In genomic region chr9:102675922-102676321, GRCm38 (mm10) we compare ENCODE assay signal across 28 mouse cellular contexts. TPM values are rescaled to one million over a fixed set of nuclear protein-coding genes. Genes with fewer than 3 reads are reported as not detected.
A peak's percentile ranks its signal among the peaks of the same experiment; 100 is the strongest.
DNase-seq lines count a peak whose midpoint lies in the region; ATAC-seq lines count a peak whose summit lies in the region.
"Had no signal": no experiment of that assay in that cellular context is flagged by ENCODE, and none has a peak within 500 bp of the region (broad histone marks: within the 10 kb centered on the region; RNA-seq: fewer than 3 reads in every experiment).

No protein-coding gene starts in this region.

- H3K27ac ChIP-seq in forebrain, embryonic 10.5 days: peak overlapping the region; percentile 13; the same call in 1 of the 2 replicates
- H3K27ac ChIP-seq in forebrain, embryonic 16.5 days (ENCODE audit: low read length): no peak overlapping the region
- H3K27ac ChIP-seq in intestine, embryonic 16.5 days (ENCODE audit: low read length): no peak overlapping the region
- no peak overlapping the region for H3K27ac ChIP-seq in stomach, embryonic 16.5 days (ENCODE audit: low read length)
- H3K27ac ChIP-seq: embryonic facial prominence, embryonic 13.5 days; embryonic facial prominence, embryonic 15.5 days; forebrain, embryonic 13.5 days; forebrain, embryonic 15.5 days had no signal

- ATAC-seq in forebrain, embryonic 16.5 days: no peak
- ATAC-seq in intestine, embryonic 16.5 days: peak; percentile 58
- peak; percentile 25; the same call in 1 of the 2 replicates for ATAC-seq in stomach, embryonic 16.5 days (ENCODE audit: insufficient read depth, low FRiP score)
- no peak for ATAC-seq in granulocyte monocyte progenitor cell, adult 5-6 weeks (replicated peaks; ENCODE audit: poor library complexity, severe bottlenecking)
- ATAC-seq: CD4-positive, CD25-positive, alpha-beta regulatory T cell, adult 4 months; forebrain, embryonic 13.5 days; forebrain, embryonic 15.5 days; Patski had no signal

- no peak overlapping the region for H3K4me2 ChIP-seq in forebrain, embryonic 16.5 days (ENCODE audit: low read length)
- no peak overlapping the region for H3K4me2 ChIP-seq in intestine, embryonic 16.5 days (ENCODE audit: low read depth, low read length)
- no peak overlapping the region for H3K4me2 ChIP-seq in stomach, embryonic 16.5 days (ENCODE audit: low read depth, low read length)
- H3K4me2 ChIP-seq: embryonic facial prominence, embryonic 13.5 days; embryonic facial prominence, embryonic 15.5 days; forebrain, embryonic 13.5 days; forebrain, embryonic 15.5 days had no signal

- no peaks in the 10 kb centered on the region for H3K27me3 ChIP-seq in forebrain, embryonic 10.5 days (ENCODE audit: poor library complexity, severe bottlenecking)
- H3K27me3 ChIP-seq in forebrain, embryonic 16.5 days (replicated peaks; ENCODE audit: control insufficient read depth, insufficient read depth, low read length): no peaks in the 10 kb centered on the region
- no peaks in the 10 kb centered on the region for H3K27me3 ChIP-seq in intestine, embryonic 16.5 days (replicated peaks; ENCODE audit: control insufficient read depth, insufficient read depth, low read length)
- H3K27me3 ChIP-seq in stomach, embryonic 16.5 days (ENCODE audit: control insufficient read depth, insufficient read depth, low read length): no peaks in the 10 kb centered on the region
- H3K27me3 ChIP-seq: CH12.LX; embryonic facial prominence, embryonic 13.5 days; embryonic facial prominence, embryonic 15.5 days; forebrain, embryonic 13.5 days; forebrain, embryonic 15.5 days; Patski had no signal

- WGBS in forebrain, embryonic 10.5 days: 73% methylated on average over 5 of the region's 5 CpGs
- 71% methylated on average over 5 of the region's 5 CpGs for WGBS in forebrain, embryonic 16.5 days
- 71% methylated on average over 5 of the region's 5 CpGs for WGBS in intestine, embryonic 16.5 days
- whole genome bisulfite sequencing in stomach, embryonic 16.5 days: 81% methylated on average over 5 of the region's 5 CpGs

- no peak overlapping the region for H3K4me3 ChIP-seq in forebrain, embryonic 10.5 days
- H3K4me3 ChIP-seq in forebrain, embryonic 16.5 days (replicated peaks; ENCODE audit: low read length): no peak overlapping the region
- no peak overlapping the region for H3K4me3 ChIP-seq in intestine, embryonic 16.5 days (ENCODE audit: low read length)
- H3K4me3 ChIP-seq in stomach, embryonic 16.5 days (replicated peaks; ENCODE audit: low read length): no peak overlapping the region
- H3K4me3 ChIP-seq: embryonic facial prominence, embryonic 13.5 days; embryonic facial prominence, embryonic 15.5 days; erythroblast, embryonic 14.5 days; forebrain, embryonic 13.5 days; forebrain, embryonic 15.5 days had no signal

- peaks cover 11% of the 10 kb centered on the region for H3K4me1 ChIP-seq in forebrain, embryonic 10.5 days
- no peaks in the 10 kb centered on the region for H3K4me1 ChIP-seq in forebrain, embryonic 16.5 days (replicated peaks; ENCODE audit: control insufficient read depth, insufficient read depth, low read length)
- H3K4me1 ChIP-seq in intestine, embryonic 16.5 days (ENCODE audit: control insufficient read depth, insufficient read depth, low read length): peaks cover 5% of the 10 kb centered on the region; the same call in 1 of the 2 replicates
- peaks cover 5% of the 10 kb centered on the region; the same call in 1 of the 2 replicates for H3K4me1 ChIP-seq in stomach, embryonic 16.5 days (ENCODE audit: control insufficient read depth, insufficient read depth, low read length)
- H3K4me1 ChIP-seq: embryonic facial prominence, embryonic 15.5 days; forebrain, embryonic 15.5 days had no signal

- DNase-seq in forebrain, embryonic 10.5 days (ENCODE audit: extremely low spot score, low spot score): no peak
- peak; percentile 31 for DNase-seq in ZHBTc4 (ENCODE audit: low read depth, low spot score)
- DNase-seq in ovary, adult 18-20 months (ENCODE audit: low spot score): no peak
- no peak for DNase-seq in frontal cortex, postnatal 36 days (ENCODE audit: low spot score in 2 of 2)
- DNase-seq: adrenal gland, adult 2 months; adrenal gland, postnatal 10 days; adrenal gland, postnatal 25 days; B cell, adult 2 months; cerebellum, adult 11 months; cerebellum, adult 18-20 months; cerebellum, adult 8-10 months; cerebellum, adult 9-11 months; cerebellum, postnatal 14 days; cerebellum, postnatal 36 days; embryo, embryonic 11 days had no signal

- H3K9me3 ChIP-seq in forebrain, embryonic 10.5 days: no peaks in the 10 kb centered on the region
- H3K9me3 ChIP-seq in forebrain, embryonic 16.5 days (ENCODE audit: control insufficient read depth, low read length): no peaks in the 10 kb centered on the region
- no peaks in the 10 kb centered on the region for H3K9me3 ChIP-seq in intestine, embryonic 16.5 days (ENCODE audit: control insufficient read depth, low read length)
- no peaks in the 10 kb centered on the region for H3K9me3 ChIP-seq in stomach, embryonic 16.5 days (replicated peaks; ENCODE audit: control insufficient read depth, low read length)
- H3K9me3 ChIP-seq: embryonic facial prominence, embryonic 13.5 days; embryonic facial prominence, embryonic 15.5 days; forebrain, embryonic 13.5 days; forebrain, embryonic 15.5 days; G1E had no signal

- H3K36me3 ChIP-seq in forebrain, embryonic 10.5 days (replicated peaks): no peaks in the 10 kb centered on the region
- H3K36me3 ChIP-seq in forebrain, embryonic 16.5 days (ENCODE audit: control insufficient read depth, insufficient read depth): no peaks in the 10 kb centered on the region
- H3K36me3 ChIP-seq in intestine, embryonic 16.5 days (ENCODE audit: control insufficient read depth, insufficient read depth, low read length): no peaks in the 10 kb centered on the region
- no peaks in the 10 kb centered on the region for H3K36me3 ChIP-seq in stomach, embryonic 16.5 days (ENCODE audit: control insufficient read depth, insufficient read depth, low read length)
- H3K36me3 ChIP-seq: embryonic facial prominence, embryonic 13.5 days; embryonic facial prominence, embryonic 15.5 days; forebrain, embryonic 15.5 days; G1E had no signal

- no peak overlapping the region for H3K9ac ChIP-seq in forebrain, embryonic 16.5 days (replicated peaks; ENCODE audit: low read depth, low read length)
- H3K9ac ChIP-seq in intestine, embryonic 16.5 days (ENCODE audit: low read depth, low read length): no peak overlapping the region
- H3K9ac ChIP-seq in stomach, embryonic 16.5 days (ENCODE audit: low read length): no peak overlapping the region
- H3K9ac ChIP-seq: embryonic facial prominence, embryonic 13.5 days; embryonic facial prominence, embryonic 15.5 days; forebrain, embryonic 13.5 days; forebrain, embryonic 15.5 days had no signal

RNA-seq across cellular contexts. Expression of gene Amotl2, which starts 40.5 kb away (rescaled TPM):
- polyA plus RNA-seq in forebrain, embryonic 10.5 days (2016; fragmentation: Nextera tagmentation; extraction: Ambion mirVana): 49.9 and 51.9 TPM in 2 replicates
- 53.4 and 62.5 TPM in 2 replicates for polyA plus RNA-seq in forebrain, embryonic 16.5 days (2015; fragmentation: Nextera tagmentation; extraction: Ambion mirVana)
- 20.4 and 21.8 TPM in 2 replicates for polyA plus RNA-seq in intestine, embryonic 16.5 days (2015; fragmentation: Nextera tagmentation; extraction: Ambion mirVana)
- polyA plus RNA-seq in stomach, embryonic 16.5 days (2015; fragmentation: Nextera tagmentation; extraction: Ambion mirVana): 21.1 and 26.3 TPM in 2 replicates
- total RNA-seq in granulocyte monocyte progenitor cell, adult 5-6 weeks (2014; fragmentation: Nextera tagmentation): 1.8 and 1.9 TPM in 2 replicates
- 2.5 and 2.6 TPM in 2 replicates for total RNA-seq in granulocyte monocyte progenitor cell, adult 5-6 weeks (2017)
- polyA plus RNA-seq: CD4-positive, CD25-positive, alpha-beta regulatory T cell, adult 4 months; G1E had no signal

RNA-seq across cellular contexts. Expression of gene Cep63, which starts 49.6 kb away (rescaled TPM):
- 52.9 and 56.2 TPM in 2 replicates for polyA plus RNA-seq in forebrain, embryonic 10.5 days (2016; fragmentation: Nextera tagmentation; extraction: Ambion mirVana)
- polyA plus RNA-seq in forebrain, embryonic 16.5 days (2015; fragmentation: Nextera tagmentation; extraction: Ambion mirVana): 43.7 and 50.3 TPM in 2 replicates
- 42.7 and 43.2 TPM in 2 replicates for polyA plus RNA-seq in intestine, embryonic 16.5 days (2015; fragmentation: Nextera tagmentation; extraction: Ambion mirVana)
- 41.9 and 44.9 TPM in 2 replicates for polyA plus RNA-seq in stomach, embryonic 16.5 days (2015; fragmentation: Nextera tagmentation; extraction: Ambion mirVana)
- 35.8 and 36.3 TPM in 2 replicates for total RNA-seq in granulocyte monocyte progenitor cell, adult 5-6 weeks (2014; fragmentation: Nextera tagmentation)
- total RNA-seq in granulocyte monocyte progenitor cell, adult 5-6 weeks (2017): 43.3 TPM in 2 replicates

RNA-seq across cellular contexts. Expression of gene Anapc13, which starts 49.8 kb away (rescaled TPM):
- 158 and 163 TPM in 2 replicates for polyA plus RNA-seq in forebrain, embryonic 10.5 days (2016; fragmentation: Nextera tagmentation; extraction: Ambion mirVana)
- polyA plus RNA-seq in forebrain, embryonic 16.5 days (2015; fragmentation: Nextera tagmentation; extraction: Ambion mirVana): 109 and 111 TPM in 2 replicates
- polyA plus RNA-seq in intestine, embryonic 16.5 days (2015; fragmentation: Nextera tagmentation; extraction: Ambion mirVana): 175 and 183 TPM in 2 replicates
- 161 and 206 TPM in 2 replicates for polyA plus RNA-seq in stomach, embryonic 16.5 days (2015; fragmentation: Nextera tagmentation; extraction: Ambion mirVana)
- 111 and 222 TPM in 2 replicates for total RNA-seq in granulocyte monocyte progenitor cell, adult 5-6 weeks (2014; fragmentation: Nextera tagmentation)
- 120 and 157 TPM in 2 replicates for total RNA-seq in granulocyte monocyte progenitor cell, adult 5-6 weeks (2017)

Comparison
In these comparisons a context has a peak if more than half of its experiments do, and no peak if none do; other contexts are left out.
1. ATAC-seq: peak in intestine, embryonic 16.5 days (single experiment) and stomach, embryonic 16.5 days (single experiment); none in forebrain, embryonic 16.5 days (single experiment) and granulocyte monocyte progenitor cell, adult 5-6 weeks (single experiment).